Mouse (Mus musculus) B cell, adult 2 months (primary cell): Measurements from ENCODE around the gene Mad2l1.

Experiments used
- DNase-seq, 2 experiments: peaks; one replicate each; pipeline ENCODE4 v3.0.0; 2022

The Mad2l1 gene

GRCm38 (mm10) chr6:66535028-66535862, at the start of gene Mad2l1:
Gene Mad2l1 (plus strand): TSS chr6:66535390.
- peak; percentile 97 for DNase-seq

- DNase-seq = no peak
These were observed 41.5 kb upstream of the Mad2l1 start for GRCm38 (mm10) chr6:66493685-66494084.

- DNase-seq = no peak
These were observed 18.8 kb upstream of the Mad2l1 start for GRCm38 (mm10) chr6:66516368-66516767.

GRCm38 (mm10) chr6:66528386-66528785, 6.8 kb upstream of the Mad2l1 start:
- DNase-seq = no peak

- DNase-seq = peak; percentile 46 to 56
These were observed 1.9 kb upstream of the Mad2l1 start for GRCm38 (mm10) chr6:66533241-66533640.

- peak; percentile 9 to 11 for DNase-seq
These were observed 736 bp upstream of the Mad2l1 start for GRCm38 (mm10) chr6:66534366-66534941.

- no peak for DNase-seq
These were observed 776 bp downstream of the Mad2l1 start for GRCm38 (mm10) chr6:66535966-66536365.

- DNase-seq = no peak
These were observed 24.8 kb downstream of the Mad2l1 start, which contains the start of gene Vmn1r32 for GRCm38 (mm10) chr6:66559996-66560395. Gene Vmn1r32 (minus strand): TSS chr6:66560096.

GRCm38 (mm10) chr6:66595804-66596203, 60.6 kb downstream of the Mad2l1 start:
- peak; percentile 25 to 31 for DNase-seq
